Mouse (Mus musculus): Measurements from ENCODE around the gene Selenoi. TPM values are rescaled to one million over a fixed set of nuclear protein-coding genes. Genes with fewer than 3 reads are reported as not detected.
A peak's percentile ranks its signal among the peaks of the same experiment; 100 is the strongest.

Selenoi gene
- polyA plus RNA-seq, 1 experiment from 2014 or later, result 19.4 TPM

GRCm38 (mm10) chr5:30242410-30242809 is 10.0 kb downstream of the Selenoi start:
- Histone ChIP-seq H3K4me1 (peaks cover 13% of the 10 kb centered on the region), H3K27me3 (ENCODE audit: low read depth, poor library complexity, severe bottlenecking) (no peaks in the 10 kb centered on the region), H3K27ac (replicated peaks) (no peak overlapping the region), H3K9me3 (replicated peaks) (no peaks in the 10 kb centered on the region), H3K4me3 (no peak overlapping the region), H3K36me3 (peaks cover 32% of the 10 kb centered on the region)
- no peak for DNase-seq (ENCODE audit: low spot score)
- 77% methylated on average over 1 of the region's 1 CpGs for WGBS

- DNase-seq (ENCODE audit: low spot score), result no peak
- H3K27ac ChIP-seq (replicated peaks), result no peak overlapping the region
- H3K9me3 ChIP-seq (replicated peaks), result no peaks in the 10 kb centered on the region
- 82% methylated on average over 9 of the region's 9 CpGs for WGBS
- H3K36me3 ChIP-seq, result peaks cover 23% of the 10 kb centered on the region
- no peak overlapping the region for H3K4me3 ChIP-seq
- no peaks in the 10 kb centered on the region for H3K27me3 ChIP-seq (ENCODE audit: low read depth, poor library complexity, severe bottlenecking)
- peaks cover 13% of the 10 kb centered on the region for H3K4me1 ChIP-seq
Observed at GRCm38 (mm10) chr5:30243741-30244140, 11.4 kb downstream of the Selenoi start.

GRCm38 (mm10) chr5:30245861-30246416 is 13.6 kb downstream of the Selenoi start:
- Histone ChIP-seq H3K27ac (replicated peaks) (no peak overlapping the region), H3K9me3 (replicated peaks) (no peaks in the 10 kb centered on the region), H3K36me3 (peaks cover 17% of the 10 kb centered on the region), H3K4me3 (no peak overlapping the region), H3K27me3 (ENCODE audit: low read depth, poor library complexity, severe bottlenecking) (no peaks in the 10 kb centered on the region), H3K4me1 (peaks cover 13% of the 10 kb centered on the region)
- WGBS, result 97% methylated on average over 9 of the region's 9 CpGs
- DNase-seq (ENCODE audit: low spot score), result no peak

- H3K36me3 ChIP-seq, result peaks cover 25% of the 10 kb centered on the region
- WGBS, result 90% methylated on average over 1 of the region's 1 CpGs
- H3K27ac ChIP-seq (replicated peaks), result no peak overlapping the region
- no peak overlapping the region for H3K4me3 ChIP-seq
- H3K27me3 ChIP-seq (ENCODE audit: low read depth, poor library complexity, severe bottlenecking), result no peaks in the 10 kb centered on the region
- H3K9me3 ChIP-seq (replicated peaks), result no peaks in the 10 kb centered on the region
- DNase-seq (ENCODE audit: low spot score), result no peak
- H3K4me1 ChIP-seq, result peaks cover 4% of the 10 kb centered on the region
Observed at GRCm38 (mm10) chr5:30247666-30248065, 15.3 kb downstream of the Selenoi start.

GRCm38 (mm10) chr5:30255567-30256354 is 23.4 kb downstream of the Selenoi start:
- no peak overlapping the region for H3K4me3 ChIP-seq
- H3K27me3 ChIP-seq (ENCODE audit: low read depth, poor library complexity, severe bottlenecking), result no peaks in the 10 kb centered on the region
- no peak for DNase-seq (ENCODE audit: low spot score)
- peaks cover 71% of the 10 kb centered on the region for H3K36me3 ChIP-seq
- H3K9me3 ChIP-seq (replicated peaks), result no peaks in the 10 kb centered on the region
- H3K27ac ChIP-seq (replicated peaks), result no peak overlapping the region
- 88% methylated on average over 12 of the region's 12 CpGs for WGBS
- no peaks in the 10 kb centered on the region for H3K4me1 ChIP-seq

GRCm38 (mm10) chr5:30258776-30259175 is 26.4 kb downstream of the Selenoi start:
- 94% methylated on average over 7 of the region's 7 CpGs for WGBS
- no peak overlapping the region for H3K27ac ChIP-seq (replicated peaks)
- DNase-seq (ENCODE audit: low spot score), result no peak
- H3K4me3 ChIP-seq, result no peak overlapping the region
- no peaks in the 10 kb centered on the region for H3K27me3 ChIP-seq (ENCODE audit: low read depth, poor library complexity, severe bottlenecking)
- no peaks in the 10 kb centered on the region for H3K4me1 ChIP-seq
- H3K9me3 ChIP-seq (replicated peaks), result no peaks in the 10 kb centered on the region
- peaks cover 79% of the 10 kb centered on the region for H3K36me3 ChIP-seq

GRCm38 (mm10) chr5:30270571-30271190 is 38.3 kb downstream of the Selenoi start:
- Histone ChIP-seq H3K27me3 (ENCODE audit: low read depth, poor library complexity, severe bottlenecking) (no peaks in the 10 kb centered on the region), H3K4me1 (0 out of 2 replicates have a peak, but pooled peaks cover 5% of the 10 kb centered on the region), H3K9me3 (replicated peaks) (no peaks in the 10 kb centered on the region), H3K4me3 (no peak overlapping the region), H3K27ac (replicated peaks) (no peak overlapping the region), H3K36me3 (peaks cover 26% of the 10 kb centered on the region)
- DNase-seq (ENCODE audit: low spot score), result no peak
- 86% methylated on average over 11 of the region's 11 CpGs for WGBS

- H3K36me3 ChIP-seq, result peaks cover 15% of the 10 kb centered on the region
- 92% methylated on average over 11 of the region's 11 CpGs for WGBS
- no peak overlapping the region for H3K27ac ChIP-seq (replicated peaks)
- 0 out of 2 replicates have a peak, but pooled peaks cover 5% of the 10 kb centered on the region for H3K4me1 ChIP-seq
- H3K27me3 ChIP-seq (ENCODE audit: low read depth, poor library complexity, severe bottlenecking), result no peaks in the 10 kb centered on the region
- no peak for DNase-seq (ENCODE audit: low spot score)
- no peak overlapping the region for H3K4me3 ChIP-seq
- H3K9me3 ChIP-seq (replicated peaks), result no peaks in the 10 kb centered on the region
Observed at GRCm38 (mm10) chr5:30271599-30272281, 39.4 kb downstream of the Selenoi start.

GRCm38 (mm10) chr5:30276361-30276760 is 44.0 kb downstream of the Selenoi start:
- Histone ChIP-seq H3K9me3 (replicated peaks) (no peaks in the 10 kb centered on the region), H3K4me3 (no peak overlapping the region), H3K27me3 (ENCODE audit: low read depth, poor library complexity, severe bottlenecking) (no peaks in the 10 kb centered on the region), H3K36me3 (no peaks in the 10 kb centered on the region), H3K4me1 (peaks cover 13% of the 10 kb centered on the region), H3K27ac (replicated peaks) (no peak overlapping the region)
- 95% methylated on average over 2 of the region's 2 CpGs for WGBS
- DNase-seq (ENCODE audit: low spot score), result no peak

GRCm38 (mm10) chr5:30278952-30279351 is 46.6 kb downstream of the Selenoi start:
- Histone ChIP-seq H3K27me3 (ENCODE audit: low read depth, poor library complexity, severe bottlenecking) (no peaks in the 10 kb centered on the region; the same call in 1 of the 2 replicates), H3K9me3 (replicated peaks) (no peaks in the 10 kb centered on the region), H3K27ac (replicated peaks) (no peak overlapping the region), H3K4me3 (no peak overlapping the region), H3K36me3 (no peaks in the 10 kb centered on the region), H3K4me1 (peaks cover 16% of the 10 kb centered on the region)
- no peak for DNase-seq (ENCODE audit: low spot score)
- 78% methylated on average over 3 of the region's 3 CpGs for WGBS

- DNase-seq (ENCODE audit: low spot score), result no peak
- peaks cover 16% of the 10 kb centered on the region for H3K4me1 ChIP-seq
- no peaks in the 10 kb centered on the region; the same call in 1 of the 2 replicates for H3K27me3 ChIP-seq (ENCODE audit: low read depth, poor library complexity, severe bottlenecking)
- no peaks in the 10 kb centered on the region for H3K9me3 ChIP-seq (replicated peaks)
- no peaks in the 10 kb centered on the region for H3K36me3 ChIP-seq
- no peak overlapping the region for H3K27ac ChIP-seq (replicated peaks)
- no peak overlapping the region for H3K4me3 ChIP-seq
- WGBS, result 94% methylated on average over 4 of the region's 4 CpGs
Observed at GRCm38 (mm10) chr5:30279446-30279845, 47.1 kb downstream of the Selenoi start.

GRCm38 (mm10) chr5:30280864-30281263 is 48.5 kb downstream of the Selenoi start:
- Histone ChIP-seq H3K4me1 (peaks cover 11% of the 10 kb centered on the region), H3K27me3 (ENCODE audit: low read depth, poor library complexity, severe bottlenecking) (no peaks in the 10 kb centered on the region; the same call in 1 of the 2 replicates), H3K4me3 (peak overlapping the region; percentile 64), H3K27ac (replicated peaks) (0 out of 2 replicates have a peak overlapping the region, but pooled peaks have one; percentile 70), H3K36me3 (no peaks in the 10 kb centered on the region), H3K9me3 (replicated peaks) (peaks cover 7% of the 10 kb centered on the region)
- no peak for DNase-seq (ENCODE audit: low spot score)
- 42% methylated on average over 9 of the region's 9 CpGs for WGBS

Measured in midbrain, embryonic 10.5 days (tissue).